Mouse (Mus musculus): ENCODE results near the gene Ndufs1. TPM values are rescaled to one million over a fixed set of nuclear protein-coding genes. Genes with fewer than 3 reads are reported as not detected.

The Ndufs1 gene
- polyA plus RNA-seq, 1 experiment from 2014 or later = 118 TPM

DNA sequence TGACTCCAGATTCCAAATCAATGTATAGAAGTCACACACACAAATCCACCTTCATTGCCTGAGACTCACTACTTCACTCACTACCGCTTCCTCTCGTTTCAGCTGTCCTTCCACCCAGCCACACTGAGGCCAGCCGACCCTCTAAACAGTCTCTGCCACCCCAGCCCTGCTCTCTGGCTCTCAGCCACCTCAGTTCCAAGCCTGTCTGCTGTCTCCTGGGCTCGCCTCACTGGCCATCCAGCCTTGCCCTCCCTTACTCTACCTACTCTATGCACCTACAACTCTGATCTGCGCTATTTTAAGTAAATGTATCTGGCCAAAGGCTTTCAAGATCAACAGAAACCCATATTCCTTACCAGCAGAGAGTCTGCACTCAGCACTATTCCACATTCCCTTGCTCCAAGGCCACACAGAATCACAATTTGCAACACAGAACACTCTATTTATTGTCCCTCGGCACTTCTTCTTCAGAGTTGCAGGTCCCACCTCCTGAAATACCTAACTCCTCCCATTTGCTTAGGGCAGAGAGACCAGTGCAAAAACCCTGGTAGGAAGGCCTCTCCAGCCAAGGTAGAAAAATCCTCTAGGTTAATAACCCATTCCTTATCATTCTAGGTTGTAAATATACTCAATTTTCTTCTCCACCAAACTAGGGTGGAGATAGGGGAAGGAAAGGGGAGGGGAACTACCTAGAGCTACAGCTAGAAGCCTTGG lies 68.9 kb downstream of the Ndufs1 start:
- Histone ChIP-seq H3K4me1 (ENCODE audit: control insufficient read depth, insufficient read depth, low read length) (peaks cover 10% of the 10 kb centered on the region), H3K36me3 (ENCODE audit: control insufficient read depth, insufficient read depth, low read length) (peaks cover 13% of the 10 kb centered on the region), H3K27me3 (replicated peaks; ENCODE audit: control insufficient read depth, insufficient read depth, low read length) (no peaks in the 10 kb centered on the region), H3K9ac (ENCODE audit: low read length) (no peak overlapping the region), H3K4me2 (ENCODE audit: low read length) (no peak overlapping the region), H3K27ac (ENCODE audit: low read depth, low read length) (no peak overlapping the region), H3K4me3 (ENCODE audit: low read depth, low read length) (no peak overlapping the region), H3K9me3 (replicated peaks; ENCODE audit: control insufficient read depth, low read length) (no peaks in the 10 kb centered on the region)
- ATAC-seq = no peak
- 85% methylated on average over 6 of the region's 6 CpGs for WGBS
- no peak for DNase-seq (ENCODE audit: low spot score)

DNA sequence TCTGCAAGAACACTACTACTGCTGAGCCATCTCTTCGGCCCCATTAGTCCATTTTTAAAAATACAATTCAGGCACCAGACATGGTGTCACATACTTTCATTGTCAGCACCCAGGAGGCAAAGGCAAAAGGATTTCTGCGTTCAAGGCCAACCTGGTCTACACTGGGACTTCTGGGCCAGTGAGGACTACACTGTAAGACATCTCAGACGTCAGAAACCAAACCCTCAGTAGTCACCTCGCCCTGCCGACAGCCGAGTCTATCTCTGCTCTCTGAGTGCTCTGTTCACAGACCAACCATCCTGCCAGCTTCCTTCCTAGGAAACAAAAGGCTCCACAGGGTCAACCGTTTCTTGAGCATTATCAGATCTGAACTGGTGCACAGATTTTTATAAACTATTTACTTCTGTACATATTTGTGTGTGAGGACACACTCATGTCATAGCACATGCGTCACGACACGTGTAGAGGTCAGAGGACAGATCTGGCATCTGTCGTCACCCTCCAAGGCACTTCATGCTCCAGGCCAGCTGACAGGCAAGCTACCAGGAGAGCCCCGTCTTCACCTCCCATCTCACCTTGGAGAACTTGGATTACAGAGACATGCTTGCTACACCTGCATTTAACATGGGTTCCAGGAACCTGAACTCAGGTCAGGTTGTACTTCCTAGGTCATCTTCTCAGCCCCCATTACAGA lies 73.7 kb downstream of the Ndufs1 start:
- Histone ChIP-seq H3K27ac (ENCODE audit: low read depth, low read length) (no peak overlapping the region), H3K27me3 (replicated peaks; ENCODE audit: control insufficient read depth, insufficient read depth, low read length) (no peaks in the 10 kb centered on the region), H3K36me3 (ENCODE audit: control insufficient read depth, insufficient read depth, low read length) (peaks cover 43% of the 10 kb centered on the region), H3K4me3 (ENCODE audit: low read depth, low read length) (no peak overlapping the region), H3K4me2 (ENCODE audit: low read length) (no peak overlapping the region), H3K4me1 (ENCODE audit: control insufficient read depth, insufficient read depth, low read length) (no peaks in the 10 kb centered on the region), H3K9ac (ENCODE audit: low read length) (no peak overlapping the region), H3K9me3 (replicated peaks; ENCODE audit: control insufficient read depth, low read length) (no peaks in the 10 kb centered on the region)
- DNase-seq (ENCODE audit: low spot score) (no peak), ATAC-seq (no peak)
- WGBS = 94% methylated on average over 12 of the region's 12 CpGs

DNA sequence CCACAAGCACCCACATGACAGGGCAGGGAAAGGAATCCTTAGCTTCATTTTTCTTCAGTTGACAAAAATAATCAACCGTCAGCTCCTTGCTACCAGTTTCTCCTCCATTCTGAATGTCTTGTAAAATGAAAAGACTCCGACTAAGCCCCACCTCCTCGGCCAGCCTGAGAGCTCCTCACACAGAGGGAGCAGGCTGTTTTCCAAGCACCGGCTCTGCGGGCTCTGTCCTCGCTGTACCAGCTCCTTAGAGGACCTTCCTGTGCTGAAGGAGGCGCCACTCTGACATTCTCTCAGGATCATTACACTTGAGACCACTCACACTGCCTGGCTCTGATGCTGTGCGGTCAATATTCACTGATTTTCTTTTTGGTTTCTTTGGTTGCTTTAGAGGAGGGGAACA lies 76.4 kb downstream of the Ndufs1 start:
- no peaks in the 10 kb centered on the region for H3K9me3 ChIP-seq (replicated peaks; ENCODE audit: control insufficient read depth, low read length)
- ATAC-seq (no peak), DNase-seq (ENCODE audit: low spot score) (no peak)
- no peak overlapping the region for H3K9ac ChIP-seq (ENCODE audit: low read length)
- H3K27me3 ChIP-seq (replicated peaks; ENCODE audit: control insufficient read depth, insufficient read depth, low read length) = no peaks in the 10 kb centered on the region
- WGBS = 91% methylated on average over 8 of the region's 8 CpGs
- no peak overlapping the region for H3K4me2 ChIP-seq (ENCODE audit: low read length)
- H3K4me3 ChIP-seq (ENCODE audit: low read depth, low read length) = no peak overlapping the region
- H3K4me1 ChIP-seq (ENCODE audit: control insufficient read depth, insufficient read depth, low read length) = no peaks in the 10 kb centered on the region
- H3K36me3 ChIP-seq (ENCODE audit: control insufficient read depth, insufficient read depth, low read length) = peaks cover 51% of the 10 kb centered on the region
- no peak overlapping the region for H3K27ac ChIP-seq (ENCODE audit: low read depth, low read length)

DNA sequence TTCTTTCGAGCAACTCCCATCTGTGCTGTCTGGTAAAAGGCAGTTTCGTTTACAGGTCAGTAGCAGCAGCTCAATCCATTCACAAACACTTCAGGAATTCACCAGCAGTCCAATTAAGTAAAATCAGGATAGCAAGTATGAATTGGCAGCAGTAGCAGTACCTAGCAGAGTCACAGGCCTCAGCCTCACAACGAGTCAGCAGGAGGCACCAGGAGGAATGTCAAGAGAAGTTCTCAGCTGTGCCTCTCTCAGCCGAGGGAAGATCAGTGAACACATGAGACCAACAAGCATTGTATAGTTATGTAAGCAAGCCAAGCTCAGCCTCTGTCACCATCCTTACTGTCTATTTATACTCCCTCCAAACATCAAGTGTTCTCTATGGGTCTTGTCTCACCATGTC lies 77.8 kb downstream of the Ndufs1 start:
- 89% methylated on average over 4 of the region's 4 CpGs for WGBS
- ATAC-seq = no peak
- H3K36me3 ChIP-seq (ENCODE audit: control insufficient read depth, insufficient read depth, low read length) = peaks cover 57% of the 10 kb centered on the region

DNA sequence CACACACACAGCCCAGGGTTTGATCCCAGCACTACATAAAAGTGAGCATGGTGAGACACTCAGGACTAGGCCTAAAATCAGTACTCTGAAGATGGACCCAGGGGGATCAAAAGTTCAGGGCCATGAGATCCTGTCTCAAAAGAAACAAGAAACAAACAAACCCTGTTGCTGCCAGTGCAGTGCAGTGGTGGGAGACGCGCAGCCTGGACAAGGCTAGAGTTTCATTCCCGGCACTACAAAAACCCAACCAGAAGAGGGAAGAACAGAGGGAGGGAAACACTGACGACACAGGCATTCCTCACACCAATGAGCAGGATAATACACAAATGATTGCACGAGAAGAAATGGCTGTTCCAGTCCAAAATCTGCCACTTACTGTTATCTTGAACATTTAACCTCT lies 80.6 kb downstream of the Ndufs1 start:
- H3K4me1 ChIP-seq (ENCODE audit: control insufficient read depth, insufficient read depth, low read length) = no peaks in the 10 kb centered on the region
- ATAC-seq (no peak), DNase-seq (ENCODE audit: low spot score) (no peak)
- H3K27me3 ChIP-seq (replicated peaks; ENCODE audit: control insufficient read depth, insufficient read depth, low read length) = no peaks in the 10 kb centered on the region
- H3K9me3 ChIP-seq (replicated peaks; ENCODE audit: control insufficient read depth, low read length) = no peaks in the 10 kb centered on the region
- WGBS = 90% methylated on average over 5 of the region's 5 CpGs
- no peak overlapping the region for H3K27ac ChIP-seq (ENCODE audit: low read depth, low read length)
- H3K4me3 ChIP-seq (ENCODE audit: low read depth, low read length) = no peak overlapping the region
- peaks cover 60% of the 10 kb centered on the region for H3K36me3 ChIP-seq (ENCODE audit: control insufficient read depth, insufficient read depth, low read length)
- H3K9ac ChIP-seq (ENCODE audit: low read length) = no peak overlapping the region
- no peak overlapping the region for H3K4me2 ChIP-seq (ENCODE audit: low read length)

More for the DNA sequence above, 77.8 kb downstream of the Ndufs1 start:
- H3K27me3 ChIP-seq (replicated peaks; ENCODE audit: control insufficient read depth, insufficient read depth, low read length) = no peaks in the 10 kb centered on the region
- no peak overlapping the region for H3K9ac ChIP-seq (ENCODE audit: low read length)
- H3K4me1 ChIP-seq (ENCODE audit: control insufficient read depth, insufficient read depth, low read length) = no peaks in the 10 kb centered on the region
- H3K4me3 ChIP-seq (ENCODE audit: low read depth, low read length) = no peak overlapping the region
- no peak for DNase-seq (ENCODE audit: low spot score)
- H3K27ac ChIP-seq (ENCODE audit: low read depth, low read length) = no peak overlapping the region
- no peak overlapping the region for H3K4me2 ChIP-seq (ENCODE audit: low read length)
- no peaks in the 10 kb centered on the region for H3K9me3 ChIP-seq (replicated peaks; ENCODE audit: control insufficient read depth, low read length)

Small RNAs within 50 kb of the gene (microRNA-seq; reads per million reads assigned to microRNA genes)
- gene Gm24557 (not detected), gene Gm27512 (not detected)

Other genes starting within 250 kb of the Ndufs1 start
- gene Ino80d, start 62.2 kb downstream of the Ndufs1 start, polyA plus RNA-seq (2014; fragmentation: Nextera tagmentation; extraction: Ambion mirVana) = 4.7 and 7.4 TPM in 2 replicates
- gene Eef1b2, start within 50 bp of the Ndufs1 start, polyA plus RNA-seq (2014; fragmentation: Nextera tagmentation; extraction: Ambion mirVana) = 531 and 625 TPM in 2 replicates
- 0.40 and 0.72 TPM in 2 replicates for gene Gpr1, start 37.7 kb upstream of the Ndufs1 start, polyA plus RNA-seq (2014; fragmentation: Nextera tagmentation; extraction: Ambion mirVana)
- gene Zdbf2, start 96.4 kb upstream of the Ndufs1 start, polyA plus RNA-seq (2014; fragmentation: Nextera tagmentation; extraction: Ambion mirVana) = 23.6 and 27.8 TPM in 2 replicates